Mouse (Mus musculus) small intestine, adult 2 months (tissue): ENCODE data around the gene Pcyt1b.

Experiments used
- CTCF ChIP-seq: fragments of 200-500 bp; IDR thresholded peaks from 2 replicates; pipeline ENCODE4 v1.5.1; 2012; ENCODE audit warnings: low read depth, mild to moderate bottlenecking, control low read depth, inconsistent platforms, low read length, moderate library complexity, mixed read lengths; ENCODE audit not compliant: insufficient replicate concordance, insufficient read length; ENCODE audit errors: extremely low read depth
- POLR2A ChIP-seq: fragments of 200-500 bp; IDR thresholded peaks from 2 replicates; pipeline ENCODE4 v1.6.1; 2012; ENCODE audit warnings: low read depth, mild to moderate bottlenecking, control low read depth, inconsistent platforms, low read length, moderate library complexity

DNA sequence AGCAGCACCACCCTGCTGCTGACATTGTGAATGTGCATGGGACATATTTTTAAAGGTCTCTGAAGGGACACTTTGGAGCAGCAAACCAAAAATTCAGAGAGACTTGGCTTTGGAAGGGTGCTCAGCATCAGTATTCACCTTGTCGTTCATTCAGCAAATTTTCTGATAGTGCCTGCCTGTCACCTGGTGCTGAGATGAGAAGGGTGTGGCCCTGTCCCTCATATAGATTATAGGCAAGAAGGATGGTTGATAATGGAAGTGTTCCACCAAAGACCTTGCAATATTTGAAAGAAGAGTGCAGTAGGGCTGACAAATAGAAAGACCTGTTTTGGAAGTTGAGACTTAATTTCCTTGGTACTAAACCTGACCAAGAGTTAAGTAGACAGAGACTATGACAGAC is 74.9 kb downstream of the Pcyt1b start:
- no peak for TF ChIP-seq CTCF
- TF ChIP-seq POLR2A, result no peak
